Mouse (Mus musculus) liver, adult 2 months (tissue): ENCODE results near the gene Rab4a.

ENCODE experiments used
- CTCF ChIP-seq: fragments of 200-500 bp; IDR thresholded peaks from 2 replicates; pipeline ENCODE4 v1.5.1; 2011; ENCODE audit warnings: low read depth, low read length, control low read depth
- POLR2A ChIP-seq: fragments of 200-500 bp; IDR thresholded peaks from 2 replicates; pipeline ENCODE4 v1.6.1; 2011; ENCODE audit warnings: low read length, control low read depth; ENCODE audit not compliant: insufficient read depth; ENCODE audit errors: extremely low read depth

- TF ChIP-seq POLR2A (0 out of 2 replicates have a peak, but pooled peaks have one; percentile 16), CTCF (no peak)
These were observed 7.5 kb downstream of the Rab4a start for GRCm38 (mm10) chr8:123813173-123813891.
